Comparison of ENCODE assay signal across 12 mouse cellular contexts in genomic region chr6:49780846-49781400, GRCm38 (mm10). TPM values are rescaled to one million over a fixed set of nuclear protein-coding genes. Genes with fewer than 3 reads are reported as not detected.
"Had no signal": no experiment of that assay in that cellular context is flagged by ENCODE, and none has a peak within 500 bp of the region (broad histone marks: within the 10 kb centered on the region; RNA-seq: fewer than 3 reads in every experiment).

No protein-coding gene starts in this region.

- H3K36me3 ChIP-seq: intestine, embryonic 15.5 days; limb, embryonic 13.5 days; liver, embryonic 13.5 days had no signal

- H3K9ac ChIP-seq: intestine, embryonic 15.5 days; limb, embryonic 13.5 days; liver, embryonic 13.5 days had no signal

- H3K4me1 ChIP-seq: liver, embryonic 13.5 days had no signal

- DNase-seq: kidney, postnatal 36 days; left cerebral cortex, postnatal 4 days; liver, embryonic 13.5 days; lung, adult 2 months; lung, postnatal 14 days; lung, postnatal 4 days; midbrain, embryonic 14.5 days; thymus, postnatal 25 days had no signal

- H3K9me3 ChIP-seq: intestine, embryonic 15.5 days; limb, embryonic 13.5 days; liver, embryonic 13.5 days had no signal

- ATAC-seq: intestine, embryonic 15.5 days had no signal

- H3K27me3 ChIP-seq: intestine, embryonic 15.5 days; limb, embryonic 13.5 days; liver, embryonic 13.5 days had no signal

- H3K27ac ChIP-seq: intestine, embryonic 15.5 days; limb, embryonic 13.5 days; liver, embryonic 13.5 days had no signal

- H3K4me3 ChIP-seq: intestine, embryonic 15.5 days; limb, embryonic 13.5 days; liver, embryonic 13.5 days had no signal

- H3K4me2 ChIP-seq: intestine, embryonic 15.5 days; limb, embryonic 13.5 days; liver, embryonic 13.5 days; midbrain, embryonic 11.5 days had no signal

RNA-seq across cellular contexts. Expression of gene Npy, which starts 41.6 kb away (rescaled TPM):
- polyA plus RNA-seq: liver, adult 2 months had no signal
